18 mouse cellular contexts compared by ENCODE assay signal in genomic region chr10:121083512-121083911, GRCm38 (mm10). TPM values are rescaled to one million over a fixed set of nuclear protein-coding genes. Genes with fewer than 3 reads are reported as not detected.
DNase-seq lines count a peak whose midpoint lies in the region; ATAC-seq and TF ChIP-seq lines count a peak whose summit lies in the region.
"Had no signal": no experiment of that assay in that cellular context is flagged by ENCODE, and none has a peak within 500 bp of the region (broad histone marks: within the 10 kb centered on the region; RNA-seq: fewer than 3 reads in every experiment).

No protein-coding gene starts in this region.

- in situ Hi-C loops in Patski (cut with MboI; ENCODE audit: low pct_unique_long_range_greater_than_20kb) = no loop called here

- no peak overlapping the region for H3K9ac ChIP-seq in heart, postnatal 0 days (replicated peaks; ENCODE audit: low read depth, low read length)
- H3K9ac ChIP-seq in lung, postnatal 0 days (replicated peaks; ENCODE audit: low read depth) = no peak overlapping the region
- H3K9ac ChIP-seq: heart, embryonic 13.5 days; hindbrain, embryonic 12.5 days had no signal

- no peak for DNase-seq in heart, postnatal 0 days (ENCODE audit: low spot score)
- no peak for DNase-seq in heart, postnatal 14 days
- peak; percentile 15 for DNase-seq in lung, postnatal 0 days (ENCODE audit: low spot score)
- DNase-seq in lung, adult 2 months = no peak
- DNase-seq in Patski (ENCODE audit: low read depth, low spot score) = no peak
- peak; percentile 36 for DNase-seq in lung, postnatal 36 days
- no peak for DNase-seq in urinary bladder, adult 2 months (ENCODE audit: low spot score)
- no peak for DNase-seq in kidney, adult 18-20 months
- DNase-seq: adrenal gland, postnatal 25 days; gastrocnemius, postnatal 25 days; kidney, adult 9 months; right cerebral cortex, adult 18-20 months; thymus, adult 18-20 months had no signal

- POLR2A ChIA-PET in Patski (lab: Charles Lee) = no interaction called here

- no peak overlapping the region for H3K27ac ChIP-seq in heart, postnatal 0 days (ENCODE audit: low read depth)
- H3K27ac ChIP-seq in lung, postnatal 0 days (ENCODE audit: low read length) = no peak overlapping the region
- H3K27ac ChIP-seq: heart, embryonic 13.5 days; hindbrain, embryonic 12.5 days had no signal

- no peak for TF ChIP-seq POLR2A in lung, adult 2 months (IDR thresholded peaks at IDR 0.05; ENCODE audit: borderline replicate concordance, extremely low read depth, low read depth, low read length)

- H3K4me3 ChIP-seq in heart, postnatal 0 days (ENCODE audit: low read depth, low read length) = no peak overlapping the region
- no peak overlapping the region for H3K4me3 ChIP-seq in lung, postnatal 0 days (ENCODE audit: low read depth, low read length)
- no peak overlapping the region for H3K4me3 ChIP-seq in lung, adult 2 months (replicated peaks; ENCODE audit: extremely low read depth, low read depth, low read length)
- H3K4me3 ChIP-seq: heart, embryonic 13.5 days; hindbrain, embryonic 12.5 days had no signal

- intact Hi-C loops in heart, postnatal 14 days (cut with DNase I) = no loop called here

- no peak for TF ChIP-seq EP300 in heart, postnatal 0 days (IDR thresholded peaks at IDR 0.05; ENCODE audit: low read depth)
- TF ChIP-seq EP300 in lung, postnatal 0 days (IDR thresholded peaks at IDR 0.05) = no peak

- CTCF ChIA-PET in Patski (lab: Charles Lee) = no interaction called here

- ATAC-seq in heart, postnatal 0 days (ENCODE audit: insufficient read depth, low read depth) = no peak
- ATAC-seq in lung, postnatal 0 days = no peak
- no peak for ATAC-seq in Patski
- ATAC-seq: forebrain, embryonic 16.5 days had no signal

- H3K4me2 ChIP-seq in heart, postnatal 0 days (ENCODE audit: low read depth, low read length) = no peak overlapping the region
- no peak overlapping the region for H3K4me2 ChIP-seq in lung, postnatal 0 days (replicated peaks; ENCODE audit: low read depth, low read length)
- H3K4me2 ChIP-seq: heart, embryonic 13.5 days; hindbrain, embryonic 12.5 days had no signal

- peak; percentile 50 for TF ChIP-seq CTCF in heart, postnatal 0 days (IDR thresholded peaks at IDR 0.05; ENCODE audit: low read depth)
- TF ChIP-seq CTCF in lung, postnatal 0 days (IDR thresholded peaks at IDR 0.05) = peak; percentile 63
- TF ChIP-seq CTCF in lung, adult 2 months (IDR thresholded peaks at IDR 0.05; ENCODE audit: insufficient read depth, low read length) = no peak
- peak; percentile 14 for TF ChIP-seq CTCF in Patski (IDR thresholded peaks at IDR 0.05)

- H3K27me3 ChIP-seq in heart, postnatal 0 days (ENCODE audit: control insufficient read depth, insufficient read depth, low read length) = no peaks in the 10 kb centered on the region
- H3K27me3 ChIP-seq in lung, postnatal 0 days (replicated peaks; ENCODE audit: insufficient read depth, low read length) = no peaks in the 10 kb centered on the region
- no peaks in the 10 kb centered on the region for H3K27me3 ChIP-seq in Patski
- H3K27me3 ChIP-seq: CH12.LX; heart, embryonic 13.5 days; hindbrain, embryonic 12.5 days had no signal

- H3K9me3 ChIP-seq in heart, postnatal 0 days (replicated peaks; ENCODE audit: control insufficient read depth, low read length) = no peaks in the 10 kb centered on the region
- H3K9me3 ChIP-seq in lung, postnatal 0 days (ENCODE audit: low read length) = no peaks in the 10 kb centered on the region
- H3K9me3 ChIP-seq: heart, embryonic 13.5 days; hindbrain, embryonic 12.5 days had no signal

- H3K4me1 ChIP-seq in heart, postnatal 0 days (ENCODE audit: control insufficient read depth, insufficient read depth) = no peaks in the 10 kb centered on the region
- H3K4me1 ChIP-seq in lung, postnatal 0 days (ENCODE audit: insufficient read depth, low read depth, low read length) = no peaks in the 10 kb centered on the region
- H3K4me1 ChIP-seq in lung, adult 2 months (ENCODE audit: control insufficient read depth, insufficient read depth, low read length) = no peaks in the 10 kb centered on the region
- H3K4me1 ChIP-seq: heart, embryonic 13.5 days; hindbrain, embryonic 12.5 days had no signal

- WGBS in heart, postnatal 0 days = 63% methylated on average over 10 of the region's 10 CpGs
- 62% methylated on average over 10 of the region's 10 CpGs for WGBS in lung, postnatal 0 days
- WGBS in lung, adult 2 months = 55% methylated on average over 10 of the region's 10 CpGs

- H3K36me3 ChIP-seq in heart, postnatal 0 days (replicated peaks; ENCODE audit: control insufficient read depth, insufficient read depth, low read length) = no peaks in the 10 kb centered on the region
- H3K36me3 ChIP-seq in lung, postnatal 0 days (ENCODE audit: insufficient read depth, low read length) = no peaks in the 10 kb centered on the region
- H3K36me3 ChIP-seq: heart, embryonic 13.5 days; hindbrain, embryonic 12.5 days had no signal

RNA-seq across cellular contexts. Expression of gene Wif1, which starts 49.8 kb away (rescaled TPM):
- 5.5 and 7.3 TPM in 2 replicates for total RNA-seq in heart, postnatal 0 days (2014; rRNA removed; ENCODE audit: low replicate concordance)
- polyA plus RNA-seq in heart, postnatal 0 days (2015; fragmentation: Nextera tagmentation; extraction: Ambion mirVana) = 7.6 and 10.7 TPM in 2 replicates
- 1 to 10 TPM; 1.9 to 2.1 TPM for total RNA-seq in heart, postnatal 14 days (2021)
- polyA plus RNA-seq in lung, postnatal 0 days (2015; fragmentation: Nextera tagmentation; extraction: Ambion mirVana) = 9.0 and 10.2 TPM in 2 replicates
- 3.5 and 4.3 TPM in 2 replicates for polyA plus RNA-seq in lung, adult 2 months (2012; rRNA removed)
- 0.03 TPM for polyA plus RNA-seq in Patski (2021)
- polyA plus RNA-seq in urinary bladder, adult 2 months (2012; rRNA removed) = 5.3 and 6.0 TPM in 2 replicates
- total RNA-seq: CH12.LX; liver, adult 2 months had no signal

Comparison
In these comparisons a context has a peak if more than half of its experiments do, and no peak if none do; other contexts are left out.
1. DNase-seq: peak in lung, postnatal 0 days (single experiment) and lung, postnatal 36 days (single experiment); none in heart, postnatal 0 days (single experiment), heart, postnatal 14 days (0 of 2), lung, adult 2 months (single experiment), Patski (single experiment), urinary bladder, adult 2 months (single experiment) and kidney, adult 18-20 months (single experiment).